Mouse (Mus musculus): ENCODE results near the gene Ccnb2. TPM values are rescaled to one million over a fixed set of nuclear protein-coding genes. Genes with fewer than 3 reads are reported as not detected.
"Not testable (repeated sequence)": the region's sequence is repeated elsewhere in the genome, so short reads cannot be mapped to it uniquely, and the experiment has no call there.

Ccnb2 gene
- total RNA-seq (2021), result 1 to 10 TPM; 1.3 to 2.3 TPM
- long read RNA-seq, experiment 1, partial matches to known transcripts, result 0 of 1 reads
- long read RNA-seq, experiment 1, other reads (novel, unspliced or antisense), result 1 of 1 reads
- long read RNA-seq, experiment 2, transcript Ccnb2-201 (9 exons, 1,531 nt), result major isoform, 5 of 5 reads
- long read RNA-seq, experiment 2, partial matches to known transcripts, result 0 of 5 reads
- long read RNA-seq, experiment 2, other reads (novel, unspliced or antisense), result 0 of 5 reads

DNA sequence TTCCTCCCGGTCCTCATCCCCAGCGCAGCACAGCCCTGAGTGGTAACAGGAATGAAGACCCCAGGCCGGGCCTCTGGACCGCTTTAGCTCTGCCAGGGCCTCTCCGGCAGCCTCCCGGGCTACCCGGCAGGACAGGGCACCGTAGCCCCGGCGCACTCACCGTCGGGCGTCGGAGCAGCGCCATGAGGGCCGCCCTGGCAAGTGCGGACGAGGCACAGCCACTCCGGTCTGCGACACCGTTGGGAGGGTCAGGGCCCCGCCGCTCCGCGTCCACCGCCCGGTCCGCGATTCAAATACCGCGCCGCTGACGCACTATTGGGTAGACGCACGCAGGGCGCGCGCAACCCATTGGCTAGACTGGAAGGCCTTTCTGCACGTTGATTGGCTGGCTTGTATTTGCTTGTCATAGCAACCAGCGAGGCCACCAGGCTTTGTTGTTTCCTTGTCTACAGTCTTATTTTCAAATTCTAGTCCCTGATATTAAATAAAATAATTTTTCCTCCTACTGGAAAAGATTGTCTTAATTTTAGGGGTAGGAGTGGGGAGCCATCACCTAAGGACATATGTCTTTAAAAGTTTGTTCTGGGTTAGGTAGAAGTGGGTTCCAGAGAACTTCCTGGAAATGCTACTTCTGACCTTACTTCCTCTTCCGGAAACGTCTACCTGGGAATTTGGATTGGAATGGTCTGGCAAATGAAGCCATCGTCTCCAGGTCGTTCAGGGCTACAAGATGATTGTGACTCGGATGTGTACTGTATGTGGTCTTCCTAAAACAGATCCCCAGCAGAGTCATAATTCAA lies at the start of gene Ccnb2:
Gene Ccnb2 (minus strand): TSS at position 291 of the 800 bp plus-strand sequence.
- intact Hi-C loops (cut with DNase I), result no loop called here
- DNase-seq (ENCODE audit: low spot score in 2 of 2), result peak; percentile 89 to 91

DNA sequence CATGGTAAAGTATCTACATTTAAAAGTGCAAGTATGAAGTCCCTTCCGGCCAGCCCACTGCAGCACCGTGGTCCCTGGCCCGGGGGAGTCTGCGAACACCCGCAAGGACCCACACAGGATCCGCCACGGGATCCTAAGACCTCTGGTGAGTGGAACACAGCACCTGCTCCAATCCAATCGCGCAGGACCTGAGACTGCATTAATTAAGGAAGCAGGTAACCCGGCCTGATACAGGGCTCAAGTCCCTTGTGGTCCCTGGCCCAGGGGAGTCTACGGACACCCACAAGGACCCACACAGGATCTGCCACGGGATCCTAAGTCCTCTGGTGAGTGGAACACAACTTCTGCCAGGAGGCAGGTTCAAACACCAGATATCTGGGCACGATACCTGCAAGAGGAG lies 41.7 kb upstream of the Ccnb2 start:
- DNase-seq (ENCODE audit: low spot score in 2 of 2), result not testable (repeated sequence)

DNA sequence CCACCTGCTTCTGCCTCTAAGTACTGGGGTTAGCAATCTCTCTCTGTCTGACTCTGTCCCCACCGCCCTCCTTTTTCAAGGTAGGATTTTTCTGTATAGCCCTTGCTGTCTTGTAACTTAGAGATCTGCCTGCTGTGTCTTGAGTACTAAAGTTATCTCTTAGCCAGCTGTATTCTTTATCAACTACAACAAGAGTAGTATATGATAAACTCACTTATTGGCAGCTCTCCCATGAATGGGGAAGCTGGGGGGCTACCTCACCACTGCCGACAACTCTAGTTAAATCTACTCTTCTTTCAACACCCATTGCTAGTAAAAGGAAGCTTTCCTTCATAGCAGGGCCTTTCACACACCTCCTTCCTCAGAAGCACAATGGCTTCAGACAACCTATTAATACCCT lies 31.0 kb upstream of the Ccnb2 start:
- intact Hi-C loops (cut with DNase I), result no loop called here
- DNase-seq (ENCODE audit: low spot score in 2 of 2), result no peak

More for the DNA sequence above, 41.7 kb upstream of the Ccnb2 start:
- intact Hi-C loops (cut with DNase I), result not testable (repeated sequence)

DNA sequence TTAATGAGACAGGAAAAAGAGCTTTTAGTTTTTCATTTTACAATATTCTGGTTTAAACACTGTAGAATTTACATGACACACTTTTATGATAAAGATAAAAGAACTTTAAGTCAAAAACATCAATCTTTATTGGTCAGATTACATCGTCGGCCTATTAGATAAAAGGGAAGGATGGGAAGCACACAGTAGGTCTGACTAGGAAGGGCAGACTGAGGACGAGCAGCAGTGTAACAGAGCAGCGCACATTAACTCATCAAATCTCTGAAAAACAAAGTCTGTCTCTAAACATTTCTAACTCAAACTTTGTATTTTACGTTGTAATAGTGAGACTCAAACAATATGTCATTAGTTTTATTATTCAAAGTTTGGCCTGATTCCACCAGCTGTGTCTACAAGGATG lies 27.7 kb upstream of the Ccnb2 start:
- DNase-seq (ENCODE audit: low spot score in 2 of 2), result no peak
- intact Hi-C loops (cut with DNase I), result no loop called here

DNA sequence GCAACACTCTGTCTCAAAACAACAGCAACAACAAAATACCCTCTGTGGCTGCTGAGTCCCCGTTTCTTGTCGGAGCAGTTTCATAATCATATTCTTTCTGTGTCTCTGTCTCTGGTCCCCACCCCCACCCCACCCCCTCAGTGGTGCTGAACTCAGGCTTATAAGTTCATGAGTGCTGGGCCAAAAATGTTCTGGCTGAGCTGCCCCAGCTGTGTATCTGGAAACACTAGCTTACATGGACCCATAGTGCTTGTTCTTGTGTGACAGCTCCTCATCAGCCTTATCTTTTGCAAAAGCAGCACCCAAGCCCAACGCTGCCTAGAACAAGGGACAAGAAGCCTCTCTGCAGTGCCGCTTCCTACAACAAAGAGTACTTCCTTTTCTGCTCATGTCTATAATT lies 18.6 kb upstream of the Ccnb2 start:
- intact Hi-C loops (cut with DNase I), result no loop called here
- no peak for DNase-seq (ENCODE audit: low spot score in 2 of 2)

DNA sequence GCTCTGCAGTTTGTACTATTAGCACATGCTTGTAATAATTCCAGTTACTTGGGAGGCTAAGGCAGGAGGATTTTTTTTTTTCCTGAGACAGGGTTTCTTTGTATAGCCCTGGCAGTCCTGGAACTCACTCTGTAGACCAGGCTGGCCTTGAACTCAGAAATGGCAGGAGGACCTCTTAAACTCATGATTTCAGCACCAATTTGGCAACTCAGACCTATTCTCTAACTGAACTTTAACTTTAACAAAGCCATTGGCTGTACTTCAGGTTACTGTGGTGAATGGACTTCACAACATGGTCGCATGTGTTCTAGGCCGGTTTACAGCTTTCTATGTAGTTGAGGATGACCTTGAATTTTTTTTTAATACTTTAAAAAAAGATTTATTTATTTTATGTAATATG lies 1.3 kb upstream of the Ccnb2 start:
- no peak for DNase-seq (ENCODE audit: low spot score in 2 of 2)
- intact Hi-C loops (cut with DNase I), result no loop called here

DNA sequence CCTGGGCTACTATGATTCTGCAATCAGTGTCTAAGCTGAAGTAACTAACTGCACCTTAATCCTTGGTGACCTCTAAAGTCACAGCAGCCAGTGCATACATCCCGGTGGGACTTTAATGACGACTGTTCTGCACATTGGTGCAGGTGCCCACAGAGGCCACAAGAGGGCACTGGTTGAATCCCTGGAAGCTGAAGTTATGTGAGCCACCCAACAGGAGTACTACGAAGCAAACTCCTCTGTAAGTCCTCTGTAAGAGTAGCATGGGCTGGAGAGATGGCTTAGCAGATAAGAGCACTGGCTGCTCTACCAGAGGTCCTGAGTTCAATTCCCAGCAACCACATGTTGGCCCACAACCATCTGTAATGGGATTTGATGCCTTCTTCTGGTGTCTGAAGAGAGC lies 4.9 kb downstream of the Ccnb2 start:
- no peak for DNase-seq (ENCODE audit: low spot score in 2 of 2)
- intact Hi-C loops (cut with DNase I), result loop anchor here (10.0 kb wide), 1 partner anchor 658 kb away; no protein-coding TSS in a partner anchor

DNA sequence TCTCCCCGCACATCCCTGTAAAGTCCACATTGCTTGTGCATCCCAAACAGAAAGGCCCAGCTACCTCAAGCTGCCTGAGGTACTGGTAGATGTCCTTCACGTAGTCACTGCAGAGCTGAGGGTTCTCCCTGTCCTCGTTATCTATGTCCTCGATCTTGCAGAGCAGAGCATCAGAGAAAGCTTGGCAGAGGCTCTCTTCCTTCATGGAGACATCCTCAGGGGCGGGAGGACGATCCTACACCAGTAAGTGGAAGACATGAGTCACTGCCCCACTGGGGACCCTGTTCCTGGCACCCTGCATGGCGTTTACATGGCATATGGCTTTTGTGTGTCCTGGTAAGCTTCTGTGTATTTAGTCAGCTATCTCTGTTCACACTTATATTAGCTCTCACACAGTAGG lies 8.3 kb downstream of the Ccnb2 start:
- intact Hi-C loops (cut with DNase I), result loop anchor here (10.0 kb wide), 1 partner anchor 662 kb away; no protein-coding TSS in a partner anchor
- DNase-seq (ENCODE audit: low spot score in 2 of 2), result no peak

DNA sequence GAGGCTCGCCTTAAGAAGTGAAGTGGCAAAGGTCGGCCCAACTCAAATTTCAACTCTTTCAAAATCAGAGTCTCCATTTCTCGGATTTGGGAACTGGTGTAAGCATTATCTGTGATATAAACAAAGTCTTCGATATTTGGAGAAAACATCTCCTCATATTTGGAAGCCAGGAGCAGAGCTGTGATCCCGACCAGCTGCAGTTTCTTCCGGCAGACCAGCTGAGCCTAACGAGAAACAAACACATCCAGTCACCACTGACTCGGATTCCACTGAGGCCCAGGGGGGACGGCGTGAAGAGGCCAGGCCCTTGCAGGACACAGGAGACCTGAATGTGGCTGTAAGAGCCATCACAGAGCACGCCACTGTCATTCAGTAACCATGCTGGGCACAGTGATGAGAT lies 10.7 kb downstream of the Ccnb2 start:
- intact Hi-C loops (cut with DNase I), result loop anchor here (10.0 kb wide), 1 partner anchor 664 kb away; no protein-coding TSS in a partner anchor
- DNase-seq (ENCODE audit: low spot score in 2 of 2), result no peak

DNA sequence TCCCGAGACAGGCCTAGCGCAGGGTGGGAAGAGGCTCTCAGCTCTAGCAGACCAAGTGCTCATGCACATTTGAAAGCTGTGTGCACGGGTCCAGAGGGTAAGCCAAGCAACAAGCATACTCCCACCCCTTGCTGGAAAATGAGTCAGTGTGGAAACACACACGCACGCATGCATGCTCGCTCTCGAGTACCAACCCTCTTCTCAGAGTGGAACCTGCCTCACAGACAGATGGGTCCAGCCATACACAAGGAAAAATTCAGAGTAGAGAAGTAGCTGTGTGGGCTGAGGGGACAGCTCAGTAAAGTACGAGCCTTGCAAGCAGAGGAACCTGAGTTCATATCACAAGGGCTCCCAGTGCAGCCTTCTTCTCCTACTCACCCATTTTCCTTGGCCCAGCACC lies 11.6 kb downstream of the Ccnb2 start:
- intact Hi-C loops (cut with DNase I), result loop anchor here (10.0 kb wide), 1 partner anchor 665 kb away; no protein-coding TSS in a partner anchor
- DNase-seq (ENCODE audit: low spot score in 2 of 2), result no peak

DNA sequence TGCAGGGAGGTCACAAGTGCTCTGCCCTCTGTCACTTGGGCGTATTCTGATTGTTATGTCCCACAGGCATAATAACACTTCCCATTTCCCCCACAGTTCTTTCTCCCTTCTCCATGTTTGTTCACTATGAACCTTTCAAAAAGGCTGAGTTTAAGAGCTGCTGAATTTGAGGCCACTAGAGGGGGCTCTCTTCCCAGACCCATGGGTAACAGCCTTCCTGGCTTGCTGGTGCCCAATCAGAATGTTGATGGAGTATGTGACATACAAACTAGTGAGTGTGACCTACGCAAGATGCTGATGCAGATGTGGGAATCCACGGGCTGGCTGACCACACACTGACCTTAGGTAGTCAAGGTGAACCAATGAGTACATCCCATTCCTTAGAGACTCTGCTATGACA lies 12.6 kb downstream of the Ccnb2 start:
- peak in 1 of 2 experiments; percentile 40 for DNase-seq (ENCODE audit: low spot score in 2 of 2)
- intact Hi-C loops (cut with DNase I), result no loop called here

DNA sequence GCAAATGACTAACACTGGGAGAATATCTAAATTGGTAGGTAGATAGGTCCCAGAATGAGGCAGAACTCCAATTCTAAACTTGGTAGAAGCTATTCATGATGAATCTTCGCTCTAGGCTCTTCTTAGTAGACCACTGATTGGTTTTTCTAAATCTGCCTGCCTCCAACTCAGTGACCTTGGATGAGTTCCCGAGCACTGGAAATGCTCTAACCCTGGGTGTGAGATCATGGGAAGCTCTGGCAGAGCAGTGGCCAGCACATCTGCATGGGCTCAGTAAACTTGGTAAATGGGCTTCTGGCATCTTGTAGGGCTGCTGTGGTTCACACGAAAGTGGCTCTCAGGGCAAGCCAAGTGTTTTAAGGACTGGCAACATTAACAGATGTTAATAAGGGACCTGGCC lies 14.8 kb downstream of the Ccnb2 start:
- DNase-seq (ENCODE audit: low spot score in 2 of 2), result no peak
- intact Hi-C loops (cut with DNase I), result no loop called here

DNA sequence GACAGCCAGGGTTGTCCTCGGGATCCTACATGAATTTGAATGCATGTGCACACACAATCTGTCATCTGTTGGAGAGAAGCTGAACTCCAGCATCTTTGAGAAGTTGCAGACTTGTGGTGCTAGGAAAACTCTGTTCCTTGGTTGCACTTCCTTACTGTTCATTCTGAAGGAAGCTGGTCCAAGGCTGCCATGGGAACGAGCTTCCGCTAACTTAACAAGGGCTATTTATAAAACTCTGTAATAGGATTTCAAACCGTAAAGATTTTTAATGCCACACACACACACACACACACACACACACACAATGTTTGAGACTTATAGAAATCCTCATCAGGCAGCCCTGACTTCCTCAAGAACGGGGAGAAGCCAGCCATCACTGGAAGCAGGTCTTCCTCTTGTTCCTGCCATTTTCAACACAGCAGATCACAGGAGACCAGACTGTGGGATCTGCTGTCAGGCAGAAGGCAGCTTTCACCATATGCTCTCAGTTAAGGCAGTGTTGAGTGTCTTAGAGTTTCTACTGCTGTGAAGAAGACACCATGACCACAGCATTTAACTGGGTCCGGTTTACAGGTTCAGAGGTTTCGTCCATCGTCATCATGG lies 19.3 kb downstream of the Ccnb2 start:
- DNase-seq (ENCODE audit: low spot score in 2 of 2), result peak; percentile 64 to 77
- intact Hi-C loops (cut with DNase I), result no loop called here

DNA sequence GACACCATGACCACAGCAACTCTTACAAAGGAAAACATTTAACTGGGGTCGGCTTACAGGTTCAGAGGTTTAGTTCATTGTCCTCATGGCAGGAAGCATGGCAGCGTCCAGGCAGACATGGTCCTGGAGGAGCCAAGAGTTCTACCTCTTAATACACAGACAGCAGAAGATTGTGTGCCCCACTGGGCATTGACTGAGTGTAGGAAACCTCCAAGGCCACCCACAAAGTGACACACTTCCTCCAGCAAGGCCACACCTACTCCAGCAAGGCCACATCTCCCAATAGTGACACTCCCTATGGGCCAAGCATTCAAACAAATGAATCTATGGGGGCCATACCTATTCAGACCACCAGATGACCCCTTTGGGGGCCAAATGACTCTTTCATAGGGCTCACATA lies 25.3 kb downstream of the Ccnb2 start:
- intact Hi-C loops (cut with DNase I), result no loop called here
- DNase-seq (ENCODE audit: low spot score in 2 of 2), result no peak

DNA sequence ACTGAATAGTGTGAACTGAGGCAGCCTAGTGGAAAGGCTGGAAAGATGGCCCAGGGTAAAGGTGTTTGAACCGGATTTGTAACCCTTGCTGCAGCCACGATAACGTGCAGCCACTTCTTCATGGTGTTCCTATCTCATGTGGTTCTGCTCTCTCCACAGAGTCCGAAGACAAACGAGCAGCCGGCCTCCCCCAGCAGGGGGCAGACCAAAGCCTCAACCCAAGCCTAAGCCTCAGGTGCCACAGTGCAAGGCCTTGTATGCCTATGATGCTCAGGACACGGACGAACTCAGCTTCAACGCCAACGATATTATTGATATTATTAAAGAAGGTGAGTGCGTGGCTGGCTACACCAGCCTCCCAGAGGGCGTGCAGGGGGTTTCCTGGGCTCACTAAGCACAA lies 25.7 kb downstream of the Ccnb2 start:
- intact Hi-C loops (cut with DNase I), result no loop called here
- no peak for DNase-seq (ENCODE audit: low spot score in 2 of 2)

DNA sequence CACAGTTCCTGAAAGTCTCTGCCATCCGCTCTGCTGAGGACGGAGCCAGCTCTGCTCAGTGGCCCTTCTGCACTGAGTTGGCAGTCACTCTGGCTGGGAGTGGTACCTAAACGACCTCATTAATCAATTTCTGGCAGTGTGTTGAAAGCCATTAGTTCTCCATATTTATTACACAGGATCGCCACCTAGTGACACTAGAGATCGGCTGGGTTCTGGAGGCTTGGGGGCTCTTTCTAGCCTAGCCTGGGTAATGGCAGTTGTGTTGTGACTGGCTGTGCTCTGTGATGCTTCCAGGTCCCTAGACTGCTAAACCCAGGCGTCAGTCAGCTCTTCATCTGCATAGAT lies 28.8 kb downstream of the Ccnb2 start:
- intact Hi-C loops (cut with DNase I), result loop anchor here (2.0 kb wide), 1 partner anchor 284 kb away; no protein-coding TSS in a partner anchor
- peak; percentile 61 for DNase-seq (ENCODE audit: low spot score in 2 of 2)

DNA sequence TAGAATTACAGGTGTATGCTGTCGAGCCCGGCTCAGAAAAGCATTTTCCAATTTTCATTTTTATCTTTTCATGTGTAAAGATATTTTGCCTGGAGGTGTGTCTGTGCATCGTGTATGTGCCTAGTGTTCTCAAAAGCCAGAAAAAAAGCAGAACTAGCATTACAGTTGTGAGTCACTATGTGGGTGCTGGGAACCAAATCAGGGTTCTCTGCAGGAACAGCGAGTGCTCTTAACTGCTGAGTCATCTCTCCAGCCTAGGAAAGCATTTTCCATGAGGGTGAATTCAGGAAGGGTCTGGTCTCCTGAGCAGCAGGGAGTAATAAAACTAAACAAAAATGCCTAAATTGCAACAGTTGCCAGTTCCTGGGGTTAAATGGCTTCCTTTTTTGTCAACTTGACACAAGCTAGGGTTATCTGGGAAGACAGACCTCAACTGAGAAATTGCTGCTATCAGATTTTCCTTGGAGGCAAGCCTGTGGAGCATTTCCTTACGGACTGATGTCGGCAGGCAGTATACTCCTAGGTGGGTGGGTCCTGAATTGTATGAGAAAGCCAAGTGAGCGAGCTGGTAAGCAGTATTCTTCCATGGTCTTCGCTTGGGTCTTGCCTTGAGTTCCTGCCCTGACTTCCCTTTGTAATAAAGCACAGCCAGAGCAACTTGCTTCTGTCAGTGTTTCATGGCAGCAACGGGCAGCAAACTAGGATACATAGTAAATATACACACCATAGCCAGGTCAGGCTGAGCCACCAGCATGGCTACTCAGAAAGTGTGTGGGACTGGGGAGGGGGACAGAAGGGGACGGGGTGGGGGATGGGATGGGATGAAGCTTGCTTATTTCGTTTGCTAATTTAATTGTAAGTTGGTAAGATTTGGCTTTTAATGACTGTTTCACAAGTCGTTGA lies 29.4 kb downstream of the Ccnb2 start:
- intact Hi-C loops (cut with DNase I), result loop anchor here (2.0 kb wide), 1 partner anchor 283 kb away; no protein-coding TSS in a partner anchor
- no peak for DNase-seq (ENCODE audit: low spot score in 2 of 2)

DNA sequence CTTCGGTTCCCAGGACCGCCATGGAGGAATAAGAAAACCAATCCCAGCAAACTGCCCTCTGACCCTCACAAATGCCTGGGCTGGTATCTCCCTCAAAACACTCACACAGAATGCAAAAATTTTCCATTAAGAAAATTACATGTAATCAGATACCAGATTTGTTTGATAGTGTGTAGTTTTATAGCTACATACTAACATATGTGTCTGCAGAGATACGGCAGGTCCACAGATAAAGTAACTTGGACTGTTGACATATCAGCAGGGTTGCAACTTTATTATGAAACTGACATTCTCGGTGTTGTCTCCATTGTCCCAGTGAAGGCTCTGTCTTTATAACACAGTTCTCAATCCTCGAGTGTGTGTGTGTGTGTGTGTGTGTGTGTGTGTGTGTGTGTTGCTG lies 30.3 kb downstream of the Ccnb2 start:
- no peak for DNase-seq (ENCODE audit: low spot score in 2 of 2)
- intact Hi-C loops (cut with DNase I), result no loop called here

DNA sequence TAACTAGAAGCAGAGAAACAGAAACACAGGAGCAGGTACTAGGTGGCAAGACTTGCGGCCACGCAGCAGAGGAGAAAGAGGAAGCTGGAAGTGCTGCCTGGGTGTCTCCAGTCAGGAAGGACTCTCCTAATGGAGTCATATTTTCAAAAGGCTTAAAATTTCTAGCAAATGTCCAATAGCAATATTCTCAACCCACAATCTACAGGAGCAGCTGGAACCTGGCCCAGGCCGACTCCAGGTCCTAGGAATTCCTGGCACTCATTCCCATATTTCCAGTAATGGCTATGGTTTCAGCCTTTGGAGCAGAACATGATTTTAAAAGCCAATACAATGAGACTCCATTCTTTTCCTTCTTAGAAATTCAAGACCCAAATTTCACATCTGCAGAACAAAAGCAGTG lies 31.8 kb downstream of the Ccnb2 start:
- DNase-seq (ENCODE audit: low spot score in 2 of 2), result no peak
- intact Hi-C loops (cut with DNase I), result loop anchor here (5.0 kb wide), 1 partner anchor 182 kb away; the partner anchor contains the start of gene Myo1e
